Mouse (Mus musculus) Patski (cell line): ENCODE measurements around the gene Zeb2. TPM values are rescaled to one million over a fixed set of nuclear protein-coding genes. Genes with fewer than 3 reads are reported as not detected.
A peak's percentile ranks its signal among the peaks of the same experiment; 100 is the strongest.

Experiments used
- ATAC-seq: fragments of 100-300 bp; one replicate; pipeline ENCODE4 v1.8.0; 2021
- CTCF ChIA-PET: fragments of 350-600 bp; sonication (Branson Sonifier 250); formaldehyde crosslinking; loops from one replicate; lab custom pipeline; 2022; ENCODE audit warnings: inconsistent platforms; lab: Charles Lee
- POLR2A ChIA-PET: fragments of 350-600 bp; sonication (Branson Sonifier 250); formaldehyde crosslinking; loops from one replicate; lab custom pipeline; 2022; ENCODE audit warnings: antibody characterized with exemption, inconsistent platforms; lab: Charles Lee
- DNase-seq: peaks from one replicate; pipeline ENCODE4 v3.0.0-alpha.2; 2011; ENCODE audit warnings: low read depth, low spot score
- H3K27me3 ChIP-seq: fragments of 371-371 bp; one replicate; pipeline ENCODE4 v1.5.1; 2021
- CTCF ChIP-seq: fragments of 100-300 bp; IDR thresholded peaks from one replicate; pipeline ENCODE4 v1.5.1; 2021
- in situ Hi-C: fragments of 300-500 bp; cut with MboI; formaldehyde crosslinking; loops from 3 replicates; pipeline ENCODE4 v1.11.1; 2018; ENCODE audit warnings: low pct_unique_long_range_greater_than_20kb, mixed read lengths
- polyA plus RNA-seq: library from polyadenylated mRNA; unstranded; gene quantifications from one replicate; pipeline ENCODE4 v1.2.3, GENCODE M21; 2021

The Zeb2 gene
- polyA plus RNA-seq, 1 experiment from 2014 or later, result 19.8 TPM

- in situ Hi-C loops, result no loop called here
- POLR2A ChIA-PET, result no interaction called here
- TF ChIP-seq CTCF, result no peak
- DNase-seq (no peak), ATAC-seq (no peak)
- no peaks in the 10 kb centered on the region for H3K27me3 ChIP-seq
- CTCF ChIA-PET, result no interaction called here
Measured at GRCm38 (mm10) chr2:45088435-45089250, 28.6 kb downstream of the Zeb2 start.

- H3K27me3 ChIP-seq, result no peaks in the 10 kb centered on the region
- no peak for TF ChIP-seq CTCF
- in situ Hi-C loops, result no loop called here
- no peak for DNase-seq
- CTCF ChIA-PET, result no interaction called here
- ATAC-seq, result no peak
- POLR2A ChIA-PET, result no interaction called here
Measured at GRCm38 (mm10) chr2:45087208-45087607, 30.0 kb downstream of the Zeb2 start.

- CTCF ChIA-PET, result no interaction called here
- no peak for TF ChIP-seq CTCF
- POLR2A ChIA-PET, result interaction anchor here (0.6 kb wide), 2 partner anchors 259 to 390 kb away, joined by 3 read pairs; no protein-coding TSS in a partner anchor
- H3K27me3 ChIP-seq, result no peaks in the 10 kb centered on the region
- in situ Hi-C loops, result no loop called here
- ATAC-seq, result no peak
- DNase-seq, result no peak
Measured at GRCm38 (mm10) chr2:45085653-45086052, 31.5 kb downstream of the Zeb2 start.

- TF ChIP-seq CTCF, result no peak
- ChIA-PET POLR2A (no interaction called here), CTCF (interaction anchor here (0.8 to 2.0 kb wide), 2 partner anchors 9 to 11 kb away, joined by 3 to 8 read pairs; no protein-coding TSS in a partner anchor)
- ATAC-seq, result no peak
- DNase-seq, result no peak
- no peaks in the 10 kb centered on the region for H3K27me3 ChIP-seq
- in situ Hi-C loops, result no loop called here
Measured at GRCm38 (mm10) chr2:45083042-45083441, 34.2 kb downstream of the Zeb2 start.

- ATAC-seq (no peak), DNase-seq (no peak)
- in situ Hi-C loops, result no loop called here
- ChIA-PET CTCF (interaction anchor here (1.1 to 2.0 kb wide), 4 partner anchors 8 to 511 kb away, joined by 3 to 8 read pairs (median 3); no protein-coding TSS in a partner anchor), POLR2A (interaction anchor here (0.6 kb wide), 1 partner anchor 911 kb away, joined by 4 read pairs; no protein-coding TSS in a partner anchor)
- no peaks in the 10 kb centered on the region for H3K27me3 ChIP-seq
- no peak for TF ChIP-seq CTCF
Measured at GRCm38 (mm10) chr2:45081559-45081958, 35.6 kb downstream of the Zeb2 start.

GRCm38 (mm10) chr2:45077938-45078487 is 39.2 kb downstream of the Zeb2 start:
- H3K27me3 ChIP-seq, result no peaks in the 10 kb centered on the region
- DNase-seq (no peak), ATAC-seq (no peak)
- ChIA-PET POLR2A (no interaction called here), CTCF (no interaction called here)
- in situ Hi-C loops, result no loop called here
- no peak for TF ChIP-seq CTCF

GRCm38 (mm10) chr2:45077383-45077782 is 39.8 kb downstream of the Zeb2 start:
- no peak for TF ChIP-seq CTCF
- POLR2A ChIA-PET, result no interaction called here
- ATAC-seq, result no peak

GRCm38 (mm10) chr2:45073025-45073424 is 44.2 kb downstream of the Zeb2 start:
- in situ Hi-C loops, result no loop called here
- H3K27me3 ChIP-seq, result no peaks in the 10 kb centered on the region
- DNase-seq (no peak), ATAC-seq (no peak)
- ChIA-PET CTCF (interaction anchor here (1.3 to 1.6 kb wide), 2 partner anchors 10 to 28 kb away, joined by 3 to 4 read pairs; no protein-coding TSS in a partner anchor), POLR2A (no interaction called here)
- TF ChIP-seq CTCF, result no peak

More at GRCm38 (mm10) chr2:45077383-45077782, 39.8 kb downstream of the Zeb2 start:
- no peaks in the 10 kb centered on the region for H3K27me3 ChIP-seq
- CTCF ChIA-PET, result no interaction called here
- DNase-seq, result no peak
- in situ Hi-C loops, result no loop called here

GRCm38 (mm10) chr2:45071296-45071695 is 45.9 kb downstream of the Zeb2 start:
- ATAC-seq, result peak; percentile 82
- ChIA-PET POLR2A (interaction anchor here (0.5 kb wide), 1 partner anchor 85 kb away, joined by 4 read pairs; no protein-coding TSS in a partner anchor), CTCF (interaction anchor here (1.3 to 1.5 kb wide), 2 partner anchors 19 to 25 kb away, joined by 3 to 4 read pairs; no protein-coding TSS in a partner anchor)
- in situ Hi-C loops, result no loop called here
- DNase-seq, result no peak
- no peak for TF ChIP-seq CTCF
- H3K27me3 ChIP-seq, result no peaks in the 10 kb centered on the region

- DNase-seq, result no peak
- in situ Hi-C loops, result no loop called here
- ChIA-PET CTCF (interaction anchor here (1.3 to 1.5 kb wide), 2 partner anchors 19 to 25 kb away, joined by 3 to 4 read pairs; no protein-coding TSS in a partner anchor), POLR2A (interaction anchor here (0.5 kb wide), 1 partner anchor 84 kb away, joined by 4 read pairs; no protein-coding TSS in a partner anchor)
- ATAC-seq, result no peak
- TF ChIP-seq CTCF, result no peak
- H3K27me3 ChIP-seq, result no peaks in the 10 kb centered on the region
Measured at GRCm38 (mm10) chr2:45070612-45071276, 46.5 kb downstream of the Zeb2 start.
